Mouse (Mus musculus) forebrain, embryonic 14.5 days (tissue): Measurements from ENCODE around the gene Traf7. TPM values are rescaled to one million over a fixed set of nuclear protein-coding genes. Genes with fewer than 3 reads are reported as not detected.

Experiments
- ATAC-seq: fragments of 200-750 bp; cut with Nextera tagmentation; 2 replicates; pipeline ENCODE4 v1.8.0; 2017; ENCODE audit warnings: mild to moderate bottlenecking, moderate library complexity
- DNase-seq: peaks from one replicate; pipeline ENCODE4 v3.0.0-alpha.2; 2015; ENCODE audit warnings: low spot score
- H3K27ac ChIP-seq: fragments of 300-500 bp; sonication (generic); 2 replicates; pipeline ENCODE4 v1.5.1; 2014; ENCODE audit warnings: low read depth, mild to moderate bottlenecking, control low read depth, low read length, moderate library complexity
- H3K27me3 ChIP-seq: fragments of 300-500 bp; sonication (generic); replicated peaks from 2 replicates; pipeline ENCODE4 v1.6.1; 2014; ENCODE audit warnings: low read length, control low read depth, mixed read lengths; ENCODE audit not compliant: control insufficient read depth, insufficient read depth
- H3K36me3 ChIP-seq: fragments of 300-500 bp; sonication (generic); 2 replicates; pipeline ENCODE4 v1.6.1; 2014; ENCODE audit warnings: low read length, control low read depth; ENCODE audit not compliant: control insufficient read depth, insufficient read depth
- H3K4me1 ChIP-seq: fragments of 300-500 bp; sonication (generic); 2 replicates; pipeline ENCODE4 v1.6.1; 2014; ENCODE audit warnings: antibody characterized with exemption, low read length, control low read depth; ENCODE audit not compliant: control insufficient read depth, insufficient read depth
- H3K4me2 ChIP-seq: fragments of 300-500 bp; sonication (generic); 2 replicates; pipeline ENCODE4 v1.6.1; 2014; ENCODE audit warnings: mild to moderate bottlenecking, control low read depth, low read length
- H3K4me3 ChIP-seq: fragments of 300-500 bp; sonication (generic); 2 replicates; pipeline ENCODE4 v1.5.1; 2014; ENCODE audit warnings: low read depth, low read length, control low read depth
- H3K9ac ChIP-seq: fragments of 300-500 bp; sonication (generic); 2 replicates; pipeline ENCODE4 v1.6.1; 2014; ENCODE audit warnings: mild to moderate bottlenecking, low read length, control low read depth, moderate library complexity
- H3K9me3 ChIP-seq: fragments of 300-500 bp; sonication (generic); replicated peaks from 2 replicates; pipeline ENCODE4 v1.6.1; 2016; ENCODE audit warnings: low read length, control low read depth, mixed read lengths; ENCODE audit not compliant: control insufficient read depth
- WGBS: fragments of 180-500 bp; shearing (Covaris S2); extraction: QIAGEN DNeasy Blood & Tissue Kit; methylation state at CpG from one replicate; pipeline ENCODE4 v1.1.7; 2014; 5-methylcytosine and 5-hydroxymethylcytosine counted together
- polyA plus RNA-seq: library from polyadenylated mRNA; unstranded; fragments of >200 nt; fragmentation: Nextera tagmentation; extraction: Ambion mirVana; gene quantifications from 2 replicates; pipeline ENCODE4 v1.2.1, GENCODE M21; 2014

The Traf7 gene
- polyA plus RNA-seq, 1 experiment from 2014 or later = 80.1 TPM

- Histone ChIP-seq H3K27me3 (no peaks in the 10 kb centered on the region), H3K27ac (peak overlapping the region; percentile 33; the same call in 1 of the 2 replicates), H3K4me2 (no peak overlapping the region), H3K4me3 (no peak overlapping the region), H3K9me3 (no peaks in the 10 kb centered on the region), H3K4me1 (peaks cover 16% of the 10 kb centered on the region), H3K9ac (peak overlapping the region; percentile 25; the same call in 1 of the 2 replicates), H3K36me3 (no peaks in the 10 kb centered on the region)
- DNase-seq = peak; percentile 76
- 29% methylated on average over 3 of the region's 3 CpGs for WGBS
- no peak for ATAC-seq
Measured at GRCm38 (mm10) chr17:24537536-24537935, 9.8 kb upstream of the Traf7 start.

DNA sequence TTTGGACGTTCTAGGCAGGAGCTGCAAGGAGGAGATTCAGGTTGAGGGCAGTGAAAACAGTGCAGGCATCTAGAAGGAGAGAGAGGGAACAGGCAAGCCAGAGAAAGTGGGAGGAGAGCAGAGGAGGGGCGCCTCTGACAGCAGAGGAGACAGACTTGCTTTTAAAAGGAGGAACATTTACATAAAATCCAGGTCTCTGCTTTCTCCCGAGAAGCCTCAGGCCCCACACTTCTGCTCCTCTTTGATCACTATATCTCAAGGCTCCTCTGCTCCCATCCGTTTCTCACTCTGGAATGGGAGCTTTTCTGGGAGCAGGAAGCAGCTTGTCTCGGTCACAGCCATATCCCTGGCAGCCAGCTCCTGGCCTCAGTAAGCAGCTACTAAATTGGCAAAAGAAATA is 7.6 kb upstream of the Traf7 start:
- H3K27me3 ChIP-seq = no peaks in the 10 kb centered on the region
- H3K4me1 ChIP-seq = peaks cover 19% of the 10 kb centered on the region
- DNase-seq = no peak
- H3K9ac ChIP-seq = no peak overlapping the region
- no peak for ATAC-seq
- no peak overlapping the region for H3K4me3 ChIP-seq
- no peak overlapping the region for H3K4me2 ChIP-seq
- H3K27ac ChIP-seq = no peak overlapping the region
- H3K9me3 ChIP-seq = no peaks in the 10 kb centered on the region
- 53% methylated on average over 5 of the region's 5 CpGs for WGBS
- H3K36me3 ChIP-seq = peaks cover 7% of the 10 kb centered on the region; the same call in 1 of the 2 replicates

DNA sequence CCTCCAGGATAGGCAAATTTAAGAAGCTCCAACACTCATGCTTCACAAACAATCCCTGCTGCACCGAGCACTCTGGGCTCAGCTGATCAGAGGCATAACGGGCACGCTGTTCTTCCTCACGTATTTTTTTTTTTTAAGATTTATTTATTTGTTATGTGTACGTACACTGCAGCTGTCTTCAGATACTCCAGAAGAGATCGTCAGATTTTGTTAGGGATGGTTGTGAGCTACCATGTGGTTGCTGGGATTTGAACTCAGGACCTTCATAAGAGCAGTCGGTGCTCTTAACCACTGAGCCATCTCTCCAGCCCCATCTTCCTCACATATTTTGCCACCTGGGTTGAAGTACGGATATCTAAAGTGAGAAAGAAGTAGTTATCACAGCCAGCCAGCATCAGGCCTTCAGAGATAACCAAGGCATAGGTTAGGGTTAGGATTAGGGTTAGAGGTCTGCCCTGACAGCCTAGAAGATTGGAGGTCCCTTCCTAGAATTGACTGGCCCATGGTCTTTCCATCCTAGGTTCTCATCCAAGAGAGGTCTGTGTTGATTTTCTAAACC is 6.5 kb upstream of the Traf7 start, which contains the start of gene Rab26:
Rab26 (minus strand) TSS at position 51 of the 559 bp plus-strand sequence.
- 85% methylated on average over 8 of the region's 8 CpGs for WGBS
- Histone ChIP-seq H3K36me3 (peaks cover 15% of the 10 kb centered on the region), H3K27me3 (no peaks in the 10 kb centered on the region), H3K4me1 (peaks cover 29% of the 10 kb centered on the region), H3K9ac (peak within 1 kb of the TSS; percentile 47), H3K4me3 (peak within 1 kb of the TSS; percentile 18), H3K9me3 (no peaks in the 10 kb centered on the region), H3K27ac (no peak within 1 kb of the TSS), H3K4me2 (peak within 1 kb of the TSS; percentile 50)
- DNase-seq (no peak), ATAC-seq (no peak)

GRCm38 (mm10) chr17:24533099-24533992 is 5.6 kb upstream of the Traf7 start:
- H3K9me3 ChIP-seq = no peaks in the 10 kb centered on the region
- WGBS = 6% methylated on average over 52 of the region's 53 CpGs
- H3K4me1 ChIP-seq = peaks cover 34% of the 10 kb centered on the region
- H3K4me2 ChIP-seq = peak overlapping the region; percentile 50
- peak overlapping the region; percentile 18 for H3K4me3 ChIP-seq
- ATAC-seq (peak; percentile 15; the same call in 1 of the 2 replicates), DNase-seq (peak; percentile 80)
- H3K27me3 ChIP-seq = no peaks in the 10 kb centered on the region
- peaks cover 15% of the 10 kb centered on the region for H3K36me3 ChIP-seq
- no peak overlapping the region for H3K27ac ChIP-seq
- peak overlapping the region; percentile 47 for H3K9ac ChIP-seq

DNA sequence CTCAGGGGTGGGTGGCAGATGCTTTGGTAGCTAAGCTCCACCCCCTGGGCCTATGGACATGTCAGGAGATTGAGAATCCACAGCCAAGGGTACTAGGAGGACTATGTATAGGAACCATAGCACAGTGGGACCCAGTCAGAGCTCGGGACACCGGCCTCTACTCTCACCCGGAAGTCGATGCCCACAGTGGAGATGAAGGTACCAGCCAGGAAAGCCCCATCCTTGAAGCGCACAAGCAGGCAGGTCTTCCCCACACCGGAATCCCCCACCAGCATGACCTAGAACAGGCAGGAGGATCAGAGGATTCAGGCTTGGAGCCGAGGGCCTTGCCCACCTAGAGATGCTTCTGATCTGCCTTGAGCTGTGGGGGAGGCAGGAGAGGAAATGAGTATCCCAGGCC is 4.3 kb upstream of the Traf7 start:
- H3K27ac ChIP-seq = no peak overlapping the region
- H3K9ac ChIP-seq = peak overlapping the region; percentile 17; the same call in 1 of the 2 replicates
- no peak overlapping the region for H3K4me2 ChIP-seq
- no peak for ATAC-seq
- 83% methylated on average over 7 of the region's 7 CpGs for WGBS
- DNase-seq = no peak
- no peaks in the 10 kb centered on the region for H3K27me3 ChIP-seq
- H3K36me3 ChIP-seq = peaks cover 15% of the 10 kb centered on the region
- no peak overlapping the region for H3K4me3 ChIP-seq
- no peaks in the 10 kb centered on the region for H3K9me3 ChIP-seq
- peaks cover 26% of the 10 kb centered on the region for H3K4me1 ChIP-seq

- WGBS = 55% methylated on average over 3 of the region's 3 CpGs
- H3K4me2 ChIP-seq = no peak overlapping the region
- no peak overlapping the region for H3K9ac ChIP-seq
Measured at GRCm38 (mm10) chr17:24531064-24531463, 3.3 kb upstream of the Traf7 start.

DNA sequence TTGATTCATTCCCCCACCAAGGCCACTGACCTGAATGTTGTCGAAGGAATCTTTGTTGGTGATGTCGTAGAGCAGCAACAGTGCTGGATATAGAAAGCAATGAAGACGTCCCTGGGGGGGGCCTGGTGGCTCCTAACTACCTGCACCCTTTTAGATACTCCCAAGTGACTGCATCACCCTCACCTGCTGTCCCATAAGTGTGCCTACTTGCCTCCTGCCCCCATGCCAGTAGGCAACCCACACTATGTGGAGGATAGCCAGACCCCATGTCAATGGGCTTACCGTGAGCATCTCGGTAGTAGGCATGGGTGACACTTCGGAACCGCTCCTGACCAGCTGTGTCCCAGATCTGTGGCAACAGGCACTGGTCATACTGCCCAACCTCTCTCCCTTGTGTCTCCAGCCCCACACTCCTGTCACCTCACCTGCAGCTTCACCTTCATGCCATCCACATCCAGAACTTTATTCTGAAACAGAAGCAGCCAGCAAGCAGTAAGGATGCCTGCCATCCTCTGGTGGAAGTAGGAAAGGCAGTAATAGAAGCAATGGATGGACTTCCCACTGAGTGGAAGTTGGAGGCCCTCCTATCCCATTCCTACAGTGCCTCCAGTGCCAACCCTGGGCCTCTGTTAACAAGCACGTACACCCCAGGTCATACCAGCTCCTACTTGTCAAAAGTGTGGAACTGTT is 2.8 kb upstream of the Traf7 start:
- ATAC-seq = no peak
- H3K27me3 ChIP-seq = no peaks in the 10 kb centered on the region
- DNase-seq = no peak
- WGBS = 26% methylated on average over 8 of the region's 8 CpGs
- no peak overlapping the region for H3K27ac ChIP-seq
- peak overlapping the region; percentile 85 for H3K9ac ChIP-seq
- H3K9me3 ChIP-seq = no peaks in the 10 kb centered on the region
- peaks cover 30% of the 10 kb centered on the region for H3K4me1 ChIP-seq
- peaks cover 15% of the 10 kb centered on the region for H3K36me3 ChIP-seq
- peak overlapping the region; percentile 94 for H3K4me2 ChIP-seq
- no peak overlapping the region for H3K4me3 ChIP-seq

More at GRCm38 (mm10) chr17:24531064-24531463, 3.3 kb upstream of the Traf7 start:
- no peak overlapping the region for H3K27ac ChIP-seq
- no peak for DNase-seq
- H3K4me3 ChIP-seq = no peak overlapping the region
- no peaks in the 10 kb centered on the region for H3K27me3 ChIP-seq
- ATAC-seq = no peak
- H3K9me3 ChIP-seq = no peaks in the 10 kb centered on the region
- H3K36me3 ChIP-seq = peaks cover 15% of the 10 kb centered on the region
- peaks cover 30% of the 10 kb centered on the region for H3K4me1 ChIP-seq

DNA sequence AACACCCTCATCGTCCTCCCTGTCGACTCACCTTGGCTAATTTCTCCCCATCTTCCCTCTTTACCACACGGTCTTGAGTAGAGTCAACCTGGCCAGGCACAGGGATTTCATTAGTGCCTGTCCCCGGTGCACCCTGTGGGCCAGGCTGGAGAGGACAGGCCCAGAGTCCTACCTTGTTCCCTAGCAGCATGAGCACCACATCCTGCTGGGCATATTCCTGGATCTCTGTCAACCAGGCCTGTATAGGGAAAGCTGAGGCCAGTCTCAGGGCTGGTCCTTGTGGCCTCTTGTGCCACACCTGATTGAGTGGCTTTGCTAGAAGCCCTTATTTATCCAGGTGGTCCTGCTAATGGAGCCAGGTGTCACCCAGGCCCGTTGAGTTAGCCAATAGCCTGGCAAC is 2.1 kb upstream of the Traf7 start:
- Histone ChIP-seq H3K4me2 (peak overlapping the region; percentile 94), H3K36me3 (peaks cover 15% of the 10 kb centered on the region), H3K27me3 (no peaks in the 10 kb centered on the region), H3K9me3 (no peaks in the 10 kb centered on the region), H3K27ac (no peak overlapping the region), H3K4me1 (peaks cover 30% of the 10 kb centered on the region), H3K9ac (peak overlapping the region; percentile 85), H3K4me3 (peak overlapping the region; percentile 61)
- DNase-seq (no peak), ATAC-seq (no peak)
- WGBS = 31% methylated on average over 5 of the region's 5 CpGs
